Mouse (Mus musculus) neural tube, embryonic 11.5 days (tissue): ENCODE measurements around the gene Pim3. TPM values are rescaled to one million over a fixed set of nuclear protein-coding genes. Genes with fewer than 3 reads are reported as not detected.

Experiments used
- ATAC-seq: fragments of 200-750 bp; cut with Nextera tagmentation; 2 replicates; pipeline ENCODE4 v1.8.0; 2017; ENCODE audit warnings: moderate number of reproducible peaks, mild to moderate bottlenecking, moderate TSS enrichment, moderate library complexity; ENCODE audit not compliant: insufficient read depth, low FRiP score, low TSS enrichment
- DNase-seq: peaks from one replicate; pipeline ENCODE4 v3.0.0-alpha.2; 2015; ENCODE audit warnings: low spot score
- H3K27ac ChIP-seq: fragments of 300-500 bp; sonication (generic); 2 replicates; pipeline ENCODE4 v1.5.1; 2014; ENCODE audit warnings: low read depth, mild to moderate bottlenecking, low read length
- H3K27me3 ChIP-seq: fragments of 300-500 bp; sonication (generic); 2 replicates; pipeline ENCODE4 v1.6.1; 2014; ENCODE audit warnings: mild to moderate bottlenecking, low read length, mixed read lengths; ENCODE audit not compliant: control insufficient read depth, insufficient read depth
- H3K36me3 ChIP-seq: fragments of 300-500 bp; sonication (generic); 2 replicates; pipeline ENCODE4 v1.6.1; 2014; ENCODE audit warnings: mild to moderate bottlenecking, low read length, moderate library complexity, mixed read lengths; ENCODE audit not compliant: control insufficient read depth, insufficient read depth
- H3K4me1 ChIP-seq: fragments of 300-500 bp; sonication (generic); 2 replicates; pipeline ENCODE4 v1.6.1; 2014; ENCODE audit warnings: low read length, mixed read lengths; ENCODE audit not compliant: control insufficient read depth, insufficient read depth
- H3K4me2 ChIP-seq: fragments of 300-500 bp; sonication (generic); 2 replicates; pipeline ENCODE4 v1.6.1; 2014; ENCODE audit warnings: low read depth, mild to moderate bottlenecking, moderate library complexity
- H3K4me3 ChIP-seq: fragments of 300-500 bp; sonication (generic); 2 replicates; pipeline ENCODE4 v1.5.1; 2014; ENCODE audit warnings: low read depth, low read length
- H3K9ac ChIP-seq: fragments of 300-500 bp; sonication (generic); 2 replicates; pipeline ENCODE4 v1.6.1; 2014; ENCODE audit warnings: mild to moderate bottlenecking, low read length
- H3K9me3 ChIP-seq: fragments of 300-500 bp; sonication (generic); 2 replicates; pipeline ENCODE4 v1.6.1; 2016; ENCODE audit warnings: low read length; ENCODE audit not compliant: control insufficient read depth
- WGBS: fragments of 180-500 bp; shearing (Covaris S2); extraction: QIAGEN DNeasy Blood & Tissue Kit; methylation state at CpG from one replicate; pipeline ENCODE4 v1.1.7; 2014; 5-methylcytosine and 5-hydroxymethylcytosine counted together
- polyA plus RNA-seq: library from polyadenylated mRNA; unstranded; fragments of >200 nt; fragmentation: Nextera tagmentation; extraction: Ambion mirVana; gene quantifications from 2 replicates; pipeline ENCODE4 v1.2.1, GENCODE M21; 2014

Pim3 gene
- polyA plus RNA-seq, 1 experiment from 2014 or later: 42.3 TPM

- H3K9me3 ChIP-seq: no peaks in the 10 kb centered on the region
- peaks cover 16% of the 10 kb centered on the region for H3K36me3 ChIP-seq
These were observed 39.5 kb upstream of the Pim3 start for GRCm38 (mm10) chr15:88822513-88822912.

GRCm38 (mm10) chr15:88823376-88823775 lies 38.6 kb upstream of the Pim3 start:
- Histone ChIP-seq H3K9me3 (no peaks in the 10 kb centered on the region), H3K4me3 (no peak overlapping the region), H3K4me1 (peaks cover 13% of the 10 kb centered on the region), H3K4me2 (no peak overlapping the region), H3K9ac (no peak overlapping the region), H3K36me3 (peaks cover 16% of the 10 kb centered on the region), H3K27ac (no peak overlapping the region), H3K27me3 (no peaks in the 10 kb centered on the region)
- ATAC-seq (no peak), DNase-seq (no peak)
- 94% methylated on average over 5 of the region's 5 CpGs for WGBS

More at GRCm38 (mm10) chr15:88822513-88822912, 39.5 kb upstream of the Pim3 start:
- no peak overlapping the region for H3K9ac ChIP-seq
- ATAC-seq (no peak), DNase-seq (no peak)
- peaks cover 14% of the 10 kb centered on the region for H3K4me1 ChIP-seq
- H3K27ac ChIP-seq: no peak overlapping the region
- no peak overlapping the region for H3K4me2 ChIP-seq
- WGBS: 94% methylated on average over 7 of the region's 7 CpGs
- no peak overlapping the region for H3K4me3 ChIP-seq
- no peaks in the 10 kb centered on the region for H3K27me3 ChIP-seq

GRCm38 (mm10) chr15:88827466-88827865 lies 34.5 kb upstream of the Pim3 start:
- 91% methylated on average over 6 of the region's 6 CpGs for WGBS
- peaks cover 12% of the 10 kb centered on the region for H3K36me3 ChIP-seq
- H3K4me3 ChIP-seq: no peak overlapping the region
- no peak for ATAC-seq
- H3K27ac ChIP-seq: no peak overlapping the region
- H3K4me2 ChIP-seq: no peak overlapping the region
- H3K9me3 ChIP-seq: no peaks in the 10 kb centered on the region
- H3K9ac ChIP-seq: no peak overlapping the region
- H3K27me3 ChIP-seq: no peaks in the 10 kb centered on the region
- no peaks in the 10 kb centered on the region for H3K4me1 ChIP-seq
- no peak for DNase-seq

- peaks cover 10% of the 10 kb centered on the region for H3K36me3 ChIP-seq
- no peak overlapping the region for H3K27ac ChIP-seq
- no peak overlapping the region for H3K9ac ChIP-seq
- 19% methylated on average over 9 of the region's 9 CpGs for WGBS
- H3K4me3 ChIP-seq: no peak overlapping the region
- ATAC-seq (peak; percentile 61), DNase-seq (peak; percentile 67)
- H3K9me3 ChIP-seq: no peaks in the 10 kb centered on the region
- no peak overlapping the region for H3K4me2 ChIP-seq
- no peaks in the 10 kb centered on the region for H3K4me1 ChIP-seq
- H3K27me3 ChIP-seq: no peaks in the 10 kb centered on the region
These were observed 33.8 kb upstream of the Pim3 start for GRCm38 (mm10) chr15:88827991-88828799.

- WGBS: 58% methylated on average over 17 of the region's 17 CpGs
- Histone ChIP-seq H3K27ac (no peak overlapping the region), H3K4me2 (no peak overlapping the region), H3K27me3 (no peaks in the 10 kb centered on the region), H3K4me1 (no peaks in the 10 kb centered on the region), H3K9me3 (no peaks in the 10 kb centered on the region), H3K4me3 (no peak overlapping the region), H3K36me3 (peaks cover 7% of the 10 kb centered on the region), H3K9ac (no peak overlapping the region)
- DNase-seq (peak; percentile 85), ATAC-seq (peak; percentile 90)
These were observed 32.9 kb upstream of the Pim3 start for GRCm38 (mm10) chr15:88828800-88829705.

- H3K4me2 ChIP-seq: no peak overlapping the region
- 81% methylated on average over 6 of the region's 6 CpGs for WGBS
- no peak for DNase-seq
These were observed 32.1 kb upstream of the Pim3 start for GRCm38 (mm10) chr15:88829791-88830440.

GRCm38 (mm10) chr15:88830696-88831095 lies 31.3 kb upstream of the Pim3 start:
- WGBS: 83% methylated on average over 5 of the region's 5 CpGs
- ATAC-seq (no peak), DNase-seq (no peak)
- Histone ChIP-seq H3K4me2 (no peak overlapping the region), H3K27ac (no peak overlapping the region), H3K36me3 (peaks cover 4% of the 10 kb centered on the region; the same call in 1 of the 2 replicates), H3K9me3 (no peaks in the 10 kb centered on the region), H3K4me3 (no peak overlapping the region), H3K27me3 (no peaks in the 10 kb centered on the region), H3K9ac (no peak overlapping the region), H3K4me1 (no peaks in the 10 kb centered on the region)

More at GRCm38 (mm10) chr15:88829791-88830440, 32.1 kb upstream of the Pim3 start:
- ATAC-seq: no peak
- Histone ChIP-seq H3K27me3 (no peaks in the 10 kb centered on the region), H3K9ac (no peak overlapping the region), H3K4me3 (no peak overlapping the region), H3K36me3 (peaks cover 4% of the 10 kb centered on the region; the same call in 1 of the 2 replicates), H3K4me1 (no peaks in the 10 kb centered on the region), H3K9me3 (no peaks in the 10 kb centered on the region), H3K27ac (no peak overlapping the region)

GRCm38 (mm10) chr15:88831482-88831881 lies 30.5 kb upstream of the Pim3 start:
- H3K27ac ChIP-seq: no peak overlapping the region
- DNase-seq (no peak), ATAC-seq (no peak)
- H3K4me2 ChIP-seq: no peak overlapping the region
- no peaks in the 10 kb centered on the region for H3K9me3 ChIP-seq
- H3K4me3 ChIP-seq: no peak overlapping the region
- H3K36me3 ChIP-seq: no peaks in the 10 kb centered on the region; the same call in 1 of the 2 replicates
- no peaks in the 10 kb centered on the region for H3K4me1 ChIP-seq
- no peak overlapping the region for H3K9ac ChIP-seq
- no peaks in the 10 kb centered on the region for H3K27me3 ChIP-seq
- 84% methylated on average over 5 of the region's 5 CpGs for WGBS
